ENCODE assay signal across 33 mouse cellular contexts in the genomic region with DNA sequence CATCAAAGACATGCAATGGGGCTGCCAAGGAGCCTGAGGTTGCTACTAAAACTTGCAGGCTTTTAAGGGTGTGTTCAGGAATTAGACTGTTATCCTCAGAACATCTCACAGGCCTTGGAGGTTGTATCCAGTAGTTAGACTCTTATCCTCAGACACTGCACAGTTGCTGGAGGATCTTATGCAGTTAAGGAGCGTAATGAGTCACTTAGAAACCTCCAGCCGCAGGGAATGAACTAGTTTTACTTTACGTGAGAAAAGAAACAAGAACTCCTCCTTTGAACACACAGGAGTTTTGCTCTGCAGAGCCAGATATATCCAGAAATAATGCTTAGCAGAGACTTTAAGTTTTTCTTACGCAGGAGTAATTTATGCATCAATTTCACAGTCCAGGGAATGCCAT.
"Had no signal": no experiment of that assay in that cellular context is flagged by ENCODE, and none has a peak within 500 bp of the region (broad histone marks: within the 10 kb centered on the region; RNA-seq: fewer than 3 reads in every experiment).

No protein-coding gene starts in this region.

- DNase-seq: heart, postnatal 10 days; heart, postnatal 14 days; heart, postnatal 36 days; heart, postnatal 4 days; kidney, adult 11 months; kidney, adult 18-20 months; kidney, adult 2 months; kidney, adult 8-10 months; kidney, adult 9 months; kidney, postnatal 10 days; kidney, postnatal 14 days; kidney, postnatal 25 days; kidney, postnatal 36 days; kidney, postnatal 4 days; layer of hippocampus, adult 9-11 months; layer of hippocampus, postnatal 36 days had no signal

- H3K4me3 ChIP-seq: heart, embryonic 12.5 days; heart, embryonic 13.5 days; heart, embryonic 15.5 days; hindbrain, embryonic 10.5 days; hindbrain, embryonic 12.5 days; hindbrain, embryonic 13.5 days; hindbrain, embryonic 15.5 days; intestine, embryonic 15.5 days; kidney, embryonic 15.5 days; layer of hippocampus, adult 2 months; left cerebral cortex, adult 2 months had no signal

- H3K36me3 ChIP-seq: heart, embryonic 12.5 days; heart, embryonic 13.5 days; heart, embryonic 15.5 days; hindbrain, embryonic 10.5 days; hindbrain, embryonic 12.5 days; hindbrain, embryonic 13.5 days; hindbrain, embryonic 15.5 days; intestine, embryonic 15.5 days; kidney, embryonic 15.5 days had no signal

- H3K9ac ChIP-seq: heart, embryonic 12.5 days; heart, embryonic 13.5 days; heart, embryonic 15.5 days; hindbrain, embryonic 12.5 days; hindbrain, embryonic 13.5 days; hindbrain, embryonic 14.5 days; hindbrain, embryonic 15.5 days; intestine, embryonic 15.5 days; kidney, embryonic 15.5 days had no signal

- H3K27ac ChIP-seq: heart, embryonic 13.5 days; heart, embryonic 15.5 days; hindbrain, embryonic 10.5 days; hindbrain, embryonic 12.5 days; hindbrain, embryonic 13.5 days; hindbrain, embryonic 14.5 days; hindbrain, embryonic 15.5 days; hindbrain, postnatal 0 days; intestine, embryonic 15.5 days; kidney, embryonic 15.5 days; kidney, postnatal 0 days; layer of hippocampus, adult 2 months; left cerebral cortex, adult 2 months had no signal

- H3K4me2 ChIP-seq: heart, embryonic 12.5 days; heart, embryonic 13.5 days; heart, embryonic 15.5 days; hindbrain, embryonic 12.5 days; hindbrain, embryonic 13.5 days; hindbrain, embryonic 14.5 days; hindbrain, embryonic 15.5 days; intestine, embryonic 15.5 days; kidney, embryonic 15.5 days had no signal

- H3K9me3 ChIP-seq: heart, embryonic 12.5 days; heart, embryonic 13.5 days; heart, embryonic 15.5 days; hindbrain, embryonic 10.5 days; hindbrain, embryonic 12.5 days; hindbrain, embryonic 13.5 days; hindbrain, embryonic 15.5 days; intestine, embryonic 15.5 days; kidney, embryonic 15.5 days had no signal

- ATAC-seq: hindbrain, embryonic 16.5 days; hindbrain, postnatal 0 days; inflammation-experienced regulatory T-cells, adult 6 months; intestine, embryonic 15.5 days; intestine, embryonic 16.5 days had no signal

- H3K4me1 ChIP-seq: heart, embryonic 12.5 days; heart, embryonic 13.5 days; heart, embryonic 15.5 days; hindbrain, embryonic 10.5 days; hindbrain, embryonic 12.5 days; hindbrain, embryonic 13.5 days; hindbrain, embryonic 15.5 days; intestine, embryonic 15.5 days; kidney, embryonic 15.5 days had no signal

- H3K27me3 ChIP-seq: heart, embryonic 13.5 days; heart, embryonic 15.5 days; hindbrain, embryonic 12.5 days; hindbrain, embryonic 13.5 days; hindbrain, embryonic 15.5 days; intestine, embryonic 15.5 days; kidney, embryonic 15.5 days had no signal
